Mouse (Mus musculus) layer of hippocampus, postnatal 25 days (tissue): ENCODE data around the gene Sergef. TPM values are rescaled to one million over a fixed set of nuclear protein-coding genes. Genes with fewer than 3 reads are reported as not detected.
"Not testable (repeated sequence)": the region's sequence is repeated elsewhere in the genome, so short reads cannot be mapped to it uniquely, and the experiment has no call there.

ENCODE experiments used
- DNase-seq, 2 experiments: peaks; one replicate each; pipeline ENCODE4 v3.0.0; 2022; ENCODE audit warnings: mixed read lengths in 2 of 2, low spot score in 1 of 2; ENCODE audit errors: extremely low spot score in 1 of 2
- total RNA-seq, 2 experiments: library from RNA; stranded (reverse); gene quantifications; 2 replicates each; pipeline ENCODE4 v1.2.3; 2021

Gene Sergef
- 10 to 100 TPM; 40.2 to 46.2 TPM for total RNA-seq

DNA sequence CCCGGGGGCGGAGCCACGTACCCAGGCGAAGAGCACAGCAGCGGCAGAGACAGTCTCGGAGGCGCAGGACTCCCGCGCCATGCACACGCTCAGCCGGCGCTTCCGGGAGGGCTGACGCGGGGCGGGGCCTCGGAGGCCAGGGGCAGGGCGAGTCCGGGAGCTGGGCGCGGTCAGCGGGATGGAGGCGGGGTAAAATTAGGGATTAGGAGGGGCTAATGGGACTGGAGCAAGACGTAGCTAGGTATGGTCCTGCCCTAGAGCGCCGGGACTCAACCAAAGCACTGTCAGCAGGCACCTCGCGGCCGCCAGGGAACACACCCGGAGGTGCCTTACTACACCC is at the start of gene Sergef:
TSS of gene Sergef (minus strand) at position 116 of the 340 bp plus-strand sequence.
- peak; percentile 71 to 79 for DNase-seq

- no peak for DNase-seq
Measured at GRCm38 (mm10) chr7:46686827-46687226, 47.2 kb upstream of the Sergef start.

DNA sequence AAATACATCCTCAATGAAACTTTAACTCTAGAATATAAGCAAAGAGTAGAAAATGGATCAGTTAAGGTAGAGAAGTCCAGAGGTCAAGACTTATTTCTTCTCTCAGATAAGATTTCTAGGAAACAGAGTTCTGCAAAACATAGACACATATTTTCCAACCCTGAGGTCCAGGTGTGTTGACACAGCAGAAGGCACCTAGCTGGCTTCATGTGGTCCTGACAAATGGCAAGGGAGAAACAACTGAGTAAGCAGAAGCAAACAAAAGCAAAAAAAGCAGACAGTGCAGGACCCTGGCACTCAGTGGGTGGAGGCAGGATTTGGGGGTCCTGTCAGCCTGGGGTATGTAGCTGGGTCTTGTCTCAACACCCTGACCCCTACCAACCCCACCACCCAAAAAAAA is 41.1 kb upstream of the Sergef start:
- DNase-seq = no peak

DNA sequence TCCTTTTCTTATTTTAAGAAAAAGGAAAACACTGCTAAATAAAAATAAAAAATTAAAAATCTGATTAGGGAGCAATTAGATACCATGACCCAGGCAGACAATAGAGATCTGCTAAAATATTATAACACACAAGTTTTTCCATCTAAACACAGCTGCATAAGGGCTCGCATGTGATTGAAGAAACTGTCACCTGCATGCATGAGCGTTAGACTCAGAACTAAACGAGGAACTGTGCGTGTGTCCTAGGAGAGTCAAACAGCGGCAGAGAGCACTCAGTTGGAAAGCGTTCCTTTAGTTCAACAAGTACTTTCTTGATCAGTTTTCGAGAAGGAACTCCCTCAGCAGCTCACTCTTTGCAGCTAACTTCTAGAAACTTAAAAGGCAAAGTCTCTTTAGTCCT is 39.4 kb upstream of the Sergef start:
- DNase-seq = not testable (repeated sequence)

DNA sequence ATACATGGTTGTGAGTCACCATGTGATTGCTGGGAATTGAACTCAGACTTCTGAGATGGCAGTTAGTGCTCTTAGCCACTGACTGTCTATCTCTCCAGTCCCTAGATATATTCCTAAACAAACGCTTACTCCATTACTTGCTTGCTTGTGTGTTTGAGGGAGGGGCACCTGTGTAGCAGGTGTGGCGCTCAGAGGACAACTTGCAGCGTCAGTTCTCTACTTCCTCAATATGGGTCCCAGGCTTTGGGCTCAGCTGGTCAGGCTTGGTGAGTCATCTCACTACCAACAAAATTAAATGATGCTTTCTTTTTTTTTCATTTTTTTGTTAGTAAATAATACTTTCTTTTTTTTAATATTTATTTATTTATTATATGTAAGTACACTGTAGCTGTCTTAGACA is 38.8 kb upstream of the Sergef start:
- no peak for DNase-seq

- no peak for DNase-seq
Measured at GRCm38 (mm10) chr7:46676808-46677360, 37.3 kb upstream of the Sergef start.

DNA sequence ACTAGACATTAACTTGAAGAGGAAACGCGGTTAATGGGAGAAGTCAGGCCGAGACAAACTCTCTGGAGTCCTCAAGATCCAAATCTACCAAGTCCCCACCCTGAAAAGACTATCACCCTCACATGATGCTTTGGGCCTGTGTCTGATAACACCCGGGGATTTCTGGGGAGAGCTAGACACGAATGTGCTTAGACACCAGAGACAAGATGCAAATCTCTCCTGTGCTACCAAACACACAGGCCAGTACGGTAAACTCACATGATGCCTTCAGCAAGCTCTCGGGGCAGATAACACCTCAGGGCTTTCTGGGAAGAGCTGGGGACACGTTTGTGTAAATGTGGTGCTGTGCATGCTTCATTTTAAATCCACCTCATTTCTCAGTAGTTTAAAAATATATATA is 36.3 kb upstream of the Sergef start:
- DNase-seq = no peak

GRCm38 (mm10) chr7:46675061-46675460 is 35.5 kb upstream of the Sergef start:
- DNase-seq = no peak

DNA sequence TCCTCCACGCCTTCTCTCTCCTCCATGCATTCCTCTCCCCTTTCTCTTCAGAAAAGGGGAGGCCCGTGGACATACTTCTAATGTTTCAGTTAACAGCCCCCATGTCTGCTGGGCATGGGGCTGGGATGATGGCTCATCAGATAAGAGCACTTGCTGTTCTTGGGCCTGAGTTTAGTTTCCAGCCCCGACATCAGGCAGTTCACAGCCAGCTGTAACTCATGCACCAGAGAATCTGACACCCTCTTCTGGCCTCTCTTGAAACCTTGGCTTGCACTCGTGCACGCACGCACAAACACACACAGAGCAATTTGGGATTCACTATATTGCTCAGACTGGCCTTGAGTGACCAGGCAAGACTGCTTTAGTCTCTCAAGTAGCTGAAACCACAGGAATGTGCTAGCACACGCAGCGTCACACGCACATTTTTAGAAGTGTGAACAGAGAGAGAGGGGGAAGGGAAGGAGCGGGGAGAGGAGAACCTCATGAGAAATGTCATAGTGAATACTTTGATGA is 32.6 kb upstream of the Sergef start, which contains the start of gene Tph1:
TSS of gene Tph1 (minus strand) at position 378 of the 513 bp plus-strand sequence.
- DNase-seq = no peak

GRCm38 (mm10) chr7:46667256-46667655 is 27.6 kb upstream of the Sergef start:
- no peak for DNase-seq

GRCm38 (mm10) chr7:46665236-46665635 is 25.6 kb upstream of the Sergef start:
- DNase-seq = peak in 1 of 2 experiments; percentile 47

- DNase-seq = no peak
Measured at GRCm38 (mm10) chr7:46661591-46662090, 22.0 kb upstream of the Sergef start.

GRCm38 (mm10) chr7:46652279-46652678 is 12.7 kb upstream of the Sergef start:
- no peak for DNase-seq

- DNase-seq = not testable (repeated sequence)
Measured at GRCm38 (mm10) chr7:46650231-46650630, 10.6 kb upstream of the Sergef start.

GRCm38 (mm10) chr7:46648431-46649140 is 9.0 kb upstream of the Sergef start:
- DNase-seq = peak in 1 of 2 experiments; percentile 36

- DNase-seq = no peak
Measured at GRCm38 (mm10) chr7:46643172-46643571, 3.6 kb upstream of the Sergef start.

- no peak for DNase-seq
Measured at GRCm38 (mm10) chr7:46640062-46640461, 455 bp upstream of the Sergef start.

DNA sequence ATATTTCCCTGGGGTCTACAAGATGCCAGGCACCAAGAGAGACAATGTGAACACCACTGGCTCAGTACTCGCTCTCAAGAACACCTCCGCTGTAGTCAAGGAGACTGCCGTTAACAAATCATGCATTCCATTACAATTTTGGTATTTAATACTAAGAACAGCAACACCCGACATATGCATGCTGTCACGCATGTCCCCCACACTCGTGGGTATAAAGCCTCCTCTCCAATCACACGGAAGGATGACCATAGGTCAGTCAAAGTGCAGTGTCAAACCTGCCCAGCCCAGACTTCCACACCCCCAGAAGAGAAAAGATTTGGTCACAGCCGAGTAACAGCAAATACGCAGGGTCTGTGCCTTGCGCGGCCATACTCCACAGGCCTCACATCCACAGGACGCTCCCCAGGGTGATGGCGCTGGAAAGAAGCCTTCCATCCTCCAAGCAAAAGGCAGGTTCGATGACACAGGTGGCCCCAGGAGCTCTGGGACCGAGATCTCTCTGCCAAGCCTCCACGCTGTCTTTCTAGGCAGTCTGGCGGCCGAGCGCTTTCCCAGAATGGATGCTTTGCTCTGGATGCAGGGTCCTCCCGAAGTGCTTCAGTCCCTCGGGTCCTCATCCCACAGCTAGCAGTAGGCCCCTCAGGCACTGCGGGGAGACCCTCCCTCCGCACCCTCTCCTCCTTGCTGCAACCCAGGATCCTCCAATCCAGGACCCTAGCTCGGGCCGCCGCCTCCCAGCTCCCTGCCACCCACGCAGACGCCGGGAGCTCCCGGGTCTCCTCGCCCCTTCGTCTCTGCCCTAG is 517 bp downstream of the Sergef start:
- peak in 1 of 2 experiments; percentile 40 for DNase-seq

GRCm38 (mm10) chr7:46628375-46628975 is 11.1 kb downstream of the Sergef start:
- DNase-seq = no peak

DNA sequence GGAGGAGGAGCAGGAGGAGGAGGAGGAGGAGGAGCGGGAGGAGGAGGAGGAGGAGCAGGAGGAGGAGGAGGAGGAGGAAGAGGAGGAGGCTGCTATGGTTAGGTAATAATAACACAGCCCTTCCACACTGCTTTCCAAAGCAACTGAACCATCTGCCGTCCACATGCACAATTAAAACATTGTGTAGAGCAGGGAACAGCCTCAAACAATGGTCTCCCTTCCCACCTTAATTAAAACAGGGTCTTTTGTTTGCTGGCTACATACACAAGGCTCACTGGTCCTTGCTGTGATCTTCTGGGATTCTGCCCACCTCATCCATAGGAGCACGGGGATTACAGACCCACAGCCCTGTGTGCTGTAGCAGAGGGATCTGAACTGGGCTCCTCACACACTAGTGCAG is 15.6 kb downstream of the Sergef start:
- DNase-seq = no peak
